ENCODE assay signal across 19 mouse cellular contexts in genomic region chr11:121145865-121146264, GRCm38 (mm10). TPM values are rescaled to one million over a fixed set of nuclear protein-coding genes. Genes with fewer than 3 reads are reported as not detected.
DNase-seq lines count a peak whose midpoint lies in the region; ATAC-seq lines count a peak whose summit lies in the region.
"Had no signal": no experiment of that assay in that cellular context is flagged by ENCODE, and none has a peak within 500 bp of the region (broad histone marks: within the 10 kb centered on the region; RNA-seq: fewer than 3 reads in every experiment).

Gene Tex19.1, plus strand, starts transcription at chr11:121146143.

- DNase-seq in thymus, postnatal 4 days, result peak; percentile 21
- no peak for DNase-seq in thymus, postnatal 14 days
- peak; percentile 97 for DNase-seq in R1 (ENCODE audit: low read depth, low spot score)
- DNase-seq in lung, postnatal 10 days, result no peak
- no peak for DNase-seq in kidney, postnatal 14 days
- no peak for DNase-seq in ovary, postnatal 10 days (ENCODE audit: low spot score)
- no peak for DNase-seq in neural tube, embryonic 10.5 days (ENCODE audit: extremely low spot score, low spot score)
- DNase-seq: adrenal gland, postnatal 10 days; cerebellum, adult 9-10 months; heart, postnatal 36 days; left cerebral cortex, postnatal 4 days; lung, postnatal 14 days; right cerebral cortex, postnatal 14 days had no signal

- peak; percentile 52; the same call in 1 of the 2 replicates for ATAC-seq in megakaryocyte progenitor cell, adult 5-6 weeks (replicated peaks; ENCODE audit: poor library complexity)
- ATAC-seq: hindbrain, embryonic 16.5 days; intestine, postnatal 0 days had no signal

RNA-seq across cellular contexts. Expression of gene Tex19.1, which starts in this region (rescaled TPM):
- not detected in 2 replicates for total RNA-seq in megakaryocyte progenitor cell, adult 5-6 weeks (2015)
- not detected in 2 replicates for total RNA-seq in megakaryocyte progenitor cell, adult 5-6 weeks (2017)
- total RNA-seq: adrenal gland, postnatal 10 days; heart, postnatal 36 days; layer of hippocampus, adult 8-10 months; left cerebral cortex, adult 18-20 months; left cerebral cortex, postnatal 4 days; midbrain, postnatal 0 days had no signal

Comparison
In these comparisons a context has a peak if more than half of its experiments do, and no peak if none do; other contexts are left out.
1. DNase-seq: peak in thymus, postnatal 4 days (single experiment) and R1 (single experiment); none in thymus, postnatal 14 days (single experiment), lung, postnatal 10 days (single experiment), kidney, postnatal 14 days (single experiment), ovary, postnatal 10 days (single experiment) and neural tube, embryonic 10.5 days (single experiment).
2. Peak in ATAC-seq in megakaryocyte progenitor cell, adult 5-6 weeks; RNA of the gene not detected or under 1 TPM.